Mouse (Mus musculus) erythroblast, embryonic 14.5 days (primary cell): ENCODE data around the gene Tprgl. TPM values are rescaled to one million over a fixed set of nuclear protein-coding genes. Genes with fewer than 3 reads are reported as not detected.

Source experiments
- H3K27me3 ChIP-seq: 2 replicates; pipeline ENCODE4 v1.6.1; 2012; ENCODE audit warnings: inconsistent platforms; ENCODE audit not compliant: control insufficient read depth
- H3K36me3 ChIP-seq: 2 replicates; pipeline ENCODE4 v1.6.1; 2012; ENCODE audit warnings: mild to moderate bottlenecking, inconsistent platforms; ENCODE audit not compliant: control insufficient read depth
- H3K4me1 ChIP-seq: 2 replicates; pipeline ENCODE4 v1.6.1; 2012; ENCODE audit warnings: inconsistent platforms; ENCODE audit not compliant: control insufficient read depth
- H3K4me3 ChIP-seq: replicated peaks from 2 replicates; pipeline ENCODE3; 2012; ENCODE audit warnings: moderate library complexity, mild to moderate bottlenecking, inconsistent platforms
- H3K9me3 ChIP-seq: 2 replicates; pipeline ENCODE4 v1.6.1; 2012; ENCODE audit warnings: low read length, inconsistent platforms, mixed read lengths; ENCODE audit not compliant: control insufficient read depth
- GATA1 ChIP-seq: IDR thresholded peaks from 2 replicates; pipeline ENCODE4 v1.6.1; 2012; ENCODE audit warnings: low read length, inconsistent platforms, mixed read lengths
- TAL1 ChIP-seq: IDR thresholded peaks from 3 replicates; pipeline ENCODE4 v1.6.1; 2012; ENCODE audit warnings: low read length, inconsistent platforms, mixed read lengths
- polyA plus RNA-seq: library from polyadenylated mRNA; stranded (reverse); fragments of >175 nt; gene quantifications from 2 replicates; pipeline ENCODE4 v1.2.3, GENCODE M21; 2012

Gene Tprgl
- polyA plus RNA-seq, 1 experiment = 36.0 TPM

DNA sequence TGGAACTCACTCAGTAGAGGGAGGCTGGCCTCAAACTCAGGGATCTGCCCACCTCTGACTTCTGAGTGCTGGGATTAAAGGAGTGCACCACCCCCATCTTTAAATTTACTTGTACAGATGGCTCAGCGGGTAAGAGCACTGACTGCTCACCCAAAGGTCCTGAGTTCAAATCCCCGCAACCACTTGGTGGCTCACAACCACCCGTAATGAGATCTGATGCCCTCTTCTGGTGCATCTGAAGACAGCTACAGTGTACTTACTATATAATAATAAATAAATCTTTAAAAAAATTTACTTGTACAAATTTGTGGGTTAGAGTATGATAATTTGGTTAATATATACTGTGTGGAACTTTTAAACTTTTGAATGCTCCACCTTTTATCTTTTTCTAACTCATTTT lies 15.8 kb downstream of the Tprgl start:
- Histone ChIP-seq H3K9me3 (peaks cover 18% of the 10 kb centered on the region), H3K4me1 (peaks cover 39% of the 10 kb centered on the region), H3K4me3 (no peak overlapping the region), H3K36me3 (peaks cover 46% of the 10 kb centered on the region), H3K27me3 (peaks cover 26% of the 10 kb centered on the region)
- TF ChIP-seq GATA1 (no peak), TAL1 (no peak)

DNA sequence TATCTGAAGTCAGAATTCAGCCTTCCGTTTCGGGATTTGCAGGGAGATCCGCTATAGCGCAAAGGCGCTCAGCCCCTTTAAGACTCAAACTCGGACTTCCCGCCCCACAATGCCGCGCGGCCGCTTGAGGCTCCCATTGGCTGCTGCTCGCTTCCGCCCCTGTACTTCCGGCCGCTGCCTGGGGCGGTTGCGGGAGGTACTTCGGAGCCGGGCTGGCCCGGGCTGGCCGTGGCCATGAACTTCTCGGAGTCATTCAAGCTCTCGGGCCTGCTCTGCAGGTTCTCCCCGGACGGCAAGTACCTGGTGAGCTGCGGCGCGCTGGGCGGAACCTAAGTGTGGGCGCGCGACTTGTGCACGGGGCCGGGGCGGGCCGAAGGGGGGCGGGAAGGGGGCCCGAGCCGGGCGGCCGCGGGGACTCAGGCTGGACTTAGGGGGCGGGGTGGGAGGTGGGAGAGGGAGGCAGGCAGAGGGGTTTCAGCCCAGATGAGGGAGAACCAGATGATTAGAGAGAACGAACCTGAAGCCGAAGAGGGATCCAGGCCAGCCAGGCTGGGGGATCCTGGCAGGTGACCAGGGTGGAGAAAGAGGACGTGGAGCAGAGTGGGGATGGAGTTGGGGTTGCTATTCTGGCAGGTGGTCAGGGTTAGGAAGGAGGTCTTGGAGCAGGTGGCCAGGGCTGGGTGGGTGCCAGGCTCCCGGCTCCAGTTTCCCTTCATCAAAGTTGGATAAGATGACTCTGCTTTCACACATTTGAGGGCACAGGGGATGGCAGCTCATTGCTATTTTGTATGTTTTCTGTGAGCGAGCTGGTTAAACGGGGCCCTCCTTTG lies 18.0 kb downstream of the Tprgl start, which contains the start of gene Wrap73:
TSS of gene Wrap73 (plus strand) at position 162 of the 830 bp plus-strand sequence.
- Histone ChIP-seq H3K36me3 (peaks cover 23% of the 10 kb centered on the region), H3K4me1 (peaks cover 43% of the 10 kb centered on the region), H3K4me3 (peak within 1 kb of the TSS; percentile 76), H3K9me3 (peaks cover 24% of the 10 kb centered on the region), H3K27me3 (peaks cover 49% of the 10 kb centered on the region)
- no peak for TF ChIP-seq TAL1
- TF ChIP-seq GATA1 = no peak

DNA sequence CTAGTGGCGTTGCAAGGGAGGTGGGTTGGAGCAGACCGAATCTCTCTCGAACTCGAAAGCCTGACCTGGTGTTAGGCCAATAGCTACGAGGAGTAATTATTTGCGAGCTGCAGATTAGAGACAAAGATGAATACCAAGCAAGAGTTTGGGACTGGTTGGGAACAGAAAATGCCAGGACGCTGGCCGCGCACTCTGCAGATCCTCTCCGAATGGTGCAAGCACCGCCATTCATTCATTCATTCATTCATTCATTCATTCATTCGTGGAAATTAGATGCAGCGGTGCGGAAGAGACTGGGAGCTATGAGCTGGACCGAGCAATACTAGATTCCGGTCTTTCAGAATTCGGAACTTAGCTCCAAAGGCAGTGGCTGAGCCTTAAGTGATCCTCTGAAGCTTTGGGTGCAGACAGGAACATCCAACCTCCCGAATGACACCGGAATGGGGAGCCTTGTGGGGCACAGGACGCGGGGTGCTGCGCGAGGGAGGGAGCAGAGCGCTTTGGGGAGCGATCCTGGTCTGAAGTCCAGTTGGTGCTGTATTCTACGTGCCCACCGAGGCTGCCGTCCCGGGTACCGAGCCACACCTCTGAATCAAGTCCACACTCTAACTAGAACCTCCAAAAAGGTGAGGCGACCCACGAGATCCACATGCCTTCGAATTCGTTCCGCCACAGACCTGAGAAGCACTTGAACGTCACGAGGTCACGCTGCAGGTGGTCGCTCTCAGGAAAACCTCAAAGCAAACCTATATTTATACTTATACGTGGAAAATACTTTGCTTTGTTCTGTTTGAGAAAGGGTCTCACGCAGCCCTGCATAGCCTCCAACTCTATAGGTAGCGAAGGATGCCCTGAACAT lies 19.2 kb downstream of the Tprgl start:
- TF ChIP-seq GATA1 (no peak), TAL1 (no peak)
- Histone ChIP-seq H3K27me3 (peaks cover 61% of the 10 kb centered on the region), H3K9me3 (peaks cover 24% of the 10 kb centered on the region), H3K4me3 (no peak overlapping the region), H3K36me3 (peaks cover 11% of the 10 kb centered on the region), H3K4me1 (peaks cover 43% of the 10 kb centered on the region)

DNA sequence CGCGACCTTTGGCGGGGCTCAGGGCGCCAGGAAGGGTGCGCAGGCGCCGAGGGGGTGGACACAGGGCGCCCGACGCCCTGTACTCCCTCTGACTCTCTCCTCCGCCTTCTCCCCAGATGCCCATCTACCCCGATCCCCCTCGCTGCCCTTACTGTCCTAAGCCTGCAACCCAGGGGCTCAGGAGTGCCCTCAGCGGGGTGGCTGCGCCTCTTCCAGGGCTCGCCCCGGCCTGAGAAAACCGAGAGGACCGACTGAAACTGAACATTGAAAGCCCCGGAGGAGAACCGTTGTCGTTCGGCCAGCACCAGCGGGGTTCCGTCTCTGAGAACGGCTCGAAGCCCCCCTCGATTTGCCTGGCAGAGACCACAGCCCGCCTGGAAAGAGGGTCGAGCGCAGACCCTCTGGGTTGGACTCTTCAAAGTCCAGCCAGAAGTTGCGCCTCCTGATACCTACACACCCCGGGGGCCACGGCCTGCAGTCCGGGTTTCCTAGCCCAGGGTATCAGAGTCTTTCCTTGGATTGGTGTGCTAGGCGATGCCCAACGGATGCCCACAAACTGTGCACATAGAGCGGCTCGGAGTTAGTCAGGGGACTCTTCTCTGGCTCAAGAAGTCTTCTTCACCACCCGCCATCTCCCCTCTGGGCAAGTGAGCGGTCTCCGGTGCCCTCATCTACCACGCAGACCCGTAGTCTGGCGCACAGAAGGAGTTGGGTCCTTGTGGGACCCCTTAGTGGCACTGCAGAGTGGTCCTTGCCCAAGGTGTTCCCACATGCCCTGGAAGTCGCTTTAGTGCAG lies 20.1 kb downstream of the Tprgl start:
- TF ChIP-seq GATA1 = no peak
- TF ChIP-seq TAL1 = no peak
- peak overlapping the region; percentile 20 for H3K4me3 ChIP-seq
- peaks cover 43% of the 10 kb centered on the region for H3K4me1 ChIP-seq
- peaks cover 24% of the 10 kb centered on the region for H3K9me3 ChIP-seq
- peaks cover 69% of the 10 kb centered on the region for H3K27me3 ChIP-seq
- H3K36me3 ChIP-seq = peaks cover 5% of the 10 kb centered on the region

DNA sequence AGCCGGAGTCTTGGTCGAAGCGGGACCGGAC lies 20.5 kb downstream of the Tprgl start, which contains the start of gene Trp73:
TSS of gene Trp73 (minus strand) at position 27 of the 31 bp plus-strand sequence.
- no peak for TF ChIP-seq GATA1
- TF ChIP-seq TAL1 = no peak
- peaks cover 24% of the 10 kb centered on the region for H3K9me3 ChIP-seq
- peaks cover under 1% of the 10 kb centered on the region for H3K36me3 ChIP-seq
- H3K4me1 ChIP-seq = peaks cover 44% of the 10 kb centered on the region
- H3K27me3 ChIP-seq = peaks cover 73% of the 10 kb centered on the region
- peak within 1 kb of the TSS; percentile 20 for H3K4me3 ChIP-seq

DNA sequence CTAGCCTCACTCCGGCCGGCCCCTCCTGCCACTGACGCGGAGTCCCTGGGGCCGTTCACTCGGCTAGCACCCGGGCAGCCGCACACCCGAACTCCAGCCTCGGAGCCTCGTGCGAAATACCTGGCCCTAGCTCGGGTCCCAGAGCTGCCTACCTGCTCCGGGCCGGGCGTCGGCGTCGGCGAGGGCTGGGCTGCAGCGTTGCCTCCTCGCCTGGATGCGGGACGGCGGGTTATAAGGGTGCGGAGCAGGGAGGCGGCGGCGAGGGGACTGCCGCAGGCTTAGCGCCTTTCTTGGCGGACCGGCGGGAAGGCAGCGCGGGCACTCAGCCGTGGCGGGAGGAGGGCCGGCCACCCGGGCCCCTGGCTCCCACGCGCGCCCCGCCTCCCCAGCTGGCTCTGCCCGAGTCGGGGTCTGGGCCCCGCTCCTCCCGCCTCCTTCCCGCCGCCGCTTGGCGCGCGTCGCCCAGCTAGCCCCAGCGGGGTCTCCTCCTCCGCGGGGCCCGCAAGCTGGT lies 20.7 kb downstream of the Tprgl start:
- H3K4me1 ChIP-seq = peaks cover 47% of the 10 kb centered on the region
- no peak for TF ChIP-seq GATA1
- TF ChIP-seq TAL1 = no peak
- peak overlapping the region; percentile 20 for H3K4me3 ChIP-seq
- peaks cover 24% of the 10 kb centered on the region for H3K9me3 ChIP-seq
- peaks cover 76% of the 10 kb centered on the region for H3K27me3 ChIP-seq
- no peaks in the 10 kb centered on the region; the same call in none of the 2 replicates for H3K36me3 ChIP-seq

DNA sequence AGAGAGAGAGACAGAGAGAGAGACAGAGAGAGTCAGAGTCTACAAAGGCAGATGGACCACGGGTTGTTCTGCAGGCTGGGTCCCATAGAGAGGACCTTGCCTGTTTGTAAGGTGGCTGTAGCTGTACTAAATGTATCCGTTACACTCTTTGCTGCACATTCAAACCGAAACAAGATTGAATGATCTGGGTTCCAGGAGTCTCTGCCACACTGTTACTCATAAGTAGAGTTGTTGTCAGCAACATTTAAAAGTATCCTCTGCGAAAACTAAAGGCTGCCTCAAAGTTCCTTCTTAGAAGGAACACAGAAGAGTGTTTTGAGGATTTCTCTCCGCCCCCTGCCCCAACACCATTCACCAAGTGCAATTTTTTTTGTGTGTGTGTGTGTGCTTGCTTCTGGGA lies 23.3 kb downstream of the Tprgl start:
- H3K9me3 ChIP-seq = peaks cover 24% of the 10 kb centered on the region
- no peaks in the 10 kb centered on the region for H3K36me3 ChIP-seq
- H3K4me1 ChIP-seq = peaks cover 30% of the 10 kb centered on the region
- H3K27me3 ChIP-seq = peaks cover 97% of the 10 kb centered on the region
- no peak overlapping the region for H3K4me3 ChIP-seq
- TF ChIP-seq TAL1 = no peak
- TF ChIP-seq GATA1 = no peak

DNA sequence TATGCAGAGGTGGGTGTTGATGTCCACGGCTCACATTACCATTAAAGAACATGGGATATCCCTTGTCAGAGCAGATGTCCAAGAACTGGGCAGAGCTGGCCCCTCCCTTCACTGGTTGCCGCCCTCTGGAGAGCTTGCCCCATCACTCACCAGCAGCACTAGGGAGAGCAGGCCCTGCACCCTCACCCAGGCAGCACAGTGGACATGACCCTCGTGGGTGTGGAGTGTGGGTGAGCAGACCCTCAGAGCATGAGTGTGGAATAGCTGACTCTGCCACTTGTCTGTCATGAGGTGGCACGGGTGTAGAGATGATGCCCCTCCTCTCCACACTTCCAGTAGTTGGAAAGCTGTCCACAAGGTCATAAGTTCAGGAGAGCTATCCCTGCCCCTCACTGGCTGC lies 25.7 kb downstream of the Tprgl start:
- Histone ChIP-seq H3K27me3 (peaks cover 94% of the 10 kb centered on the region), H3K36me3 (no peaks in the 10 kb centered on the region), H3K4me1 (peaks cover 10% of the 10 kb centered on the region), H3K4me3 (no peak overlapping the region), H3K9me3 (peaks cover 7% of the 10 kb centered on the region)
- no peak for TF ChIP-seq TAL1
- no peak for TF ChIP-seq GATA1
